Mouse (Mus musculus) MEL (cell line): ENCODE results near the gene Glo1.
"Not testable (repeated sequence)": the region's sequence is repeated elsewhere in the genome, so short reads cannot be mapped to it uniquely, and the experiment has no call there.

ENCODE experiments used
- BHLHE40 ChIP-seq: IDR thresholded peaks from 2 replicates; pipeline ENCODE4 v1.6.1; 2012; ENCODE audit warnings: low read depth, mild to moderate bottlenecking, inconsistent platforms, low read length, improper control_type of control experiment, borderline replicate concordance
- CHD2 ChIP-seq: IDR thresholded peaks from 2 replicates; pipeline ENCODE4 v1.6.1; 2011; ENCODE audit warnings: low read length, improper control_type of control experiment
- CTCF ChIP-seq, 3 experiments: IDR thresholded peaks in 2 of 3; conservative IDR thresholded peaks in 1 of 3; 2 replicates each; pipeline ENCODE4 v1.5.1; 2011 to 2012; ENCODE audit warnings: low read length in 3 of 3, low read depth in 2 of 3, mild to moderate bottlenecking in 2 of 3, improper control_type of control experiment in 1 of 3, inconsistent platforms in 1 of 3, mixed read lengths in 1 of 3, moderate library complexity in 1 of 3; ENCODE audit not compliant: control insufficient read depth in 1 of 3, insufficient read depth in 1 of 3, poor library complexity in 1 of 3, severe bottlenecking in 1 of 3
- EP300 ChIP-seq, 2 experiments: IDR thresholded peaks; 2 replicates each; pipeline ENCODE4 v1.6.1; 2011; ENCODE audit warnings: improper control_type of control experiment in 2 of 2, low read length in 2 of 2, low read depth in 1 of 2, mild to moderate bottlenecking in 1 of 2
- MAFK ChIP-seq: IDR thresholded peaks from 2 replicates; pipeline ENCODE4 v1.6.1; 2011; ENCODE audit warnings: low read depth, mild to moderate bottlenecking, low read length, improper control_type of control experiment, borderline replicate concordance
- NRF1 ChIP-seq: IDR thresholded peaks from 2 replicates; pipeline ENCODE4 v1.6.1; 2014; ENCODE audit warnings: low read depth, mild to moderate bottlenecking, inconsistent platforms, low read length, improper control_type of control experiment, moderate library complexity; ENCODE audit not compliant: poor library complexity, insufficient read depth, severe bottlenecking
- POLR2A ChIP-seq, 2 experiments: IDR thresholded peaks; 2 replicates each; pipeline ENCODE4 v1.6.1; 2011 to 2012; ENCODE audit warnings: low read length in 2 of 2, mild to moderate bottlenecking in 2 of 2, control low read depth in 1 of 2, improper control_type of control experiment in 1 of 2, low read depth in 1 of 2, moderate library complexity in 1 of 2; ENCODE audit not compliant: control insufficient read depth in 1 of 2, insufficient read depth in 1 of 2, poor library complexity in 1 of 2
- POLR2AphosphoS2 ChIP-seq: IDR thresholded peaks from 2 replicates; pipeline ENCODE4 v1.6.1; 2011; ENCODE audit warnings: low read length, improper control_type of control experiment
- RAD21 ChIP-seq: IDR thresholded peaks from 2 replicates; pipeline ENCODE4 v1.6.1; 2011; ENCODE audit warnings: mild to moderate bottlenecking, low read depth, low read length, improper control_type of control experiment
- TBP ChIP-seq: IDR thresholded peaks from 2 replicates; pipeline ENCODE4 v1.8.0; 2011; ENCODE audit warnings: low read depth, low read length, improper control_type of control experiment
- ZMIZ1 ChIP-seq: IDR thresholded peaks from 2 replicates; pipeline ENCODE4 v1.6.1; 2012; ENCODE audit warnings: low read depth, mild to moderate bottlenecking, inconsistent platforms, low read length, improper control_type of control experiment, moderate library complexity

- not testable (repeated sequence) for TF ChIP-seq CTCF (IDR thresholded peaks at IDR 0.05 in 2 of 3, conservative IDR thresholded peaks at IDR 0.05 in 1 of 3; ENCODE audit: control insufficient read depth in 1 of 3, insufficient read depth in 1 of 3, low read depth in 2 of 3, low read length in 3 of 3, poor library complexity in 1 of 3, severe bottlenecking in 1 of 3); ZMIZ1; POLR2A (IDR thresholded peaks at IDR 0.05; ENCODE audit: control insufficient read depth in 1 of 2, insufficient read depth in 1 of 2, low read depth in 1 of 2, low read length in 2 of 2, poor library complexity in 1 of 2); EP300 (IDR thresholded peaks at IDR 0.05; ENCODE audit: low read depth in 1 of 2, low read length in 2 of 2); TBP; BHLHE40; RAD21; POLR2AphosphoS2; NRF1; MAFK; CHD2
Observed at GRCm38 (mm10) chr17:30626719-30627118, at the start of gene Glo1.
